7 mouse cellular contexts compared by ENCODE assay signal in the genomic region with DNA sequence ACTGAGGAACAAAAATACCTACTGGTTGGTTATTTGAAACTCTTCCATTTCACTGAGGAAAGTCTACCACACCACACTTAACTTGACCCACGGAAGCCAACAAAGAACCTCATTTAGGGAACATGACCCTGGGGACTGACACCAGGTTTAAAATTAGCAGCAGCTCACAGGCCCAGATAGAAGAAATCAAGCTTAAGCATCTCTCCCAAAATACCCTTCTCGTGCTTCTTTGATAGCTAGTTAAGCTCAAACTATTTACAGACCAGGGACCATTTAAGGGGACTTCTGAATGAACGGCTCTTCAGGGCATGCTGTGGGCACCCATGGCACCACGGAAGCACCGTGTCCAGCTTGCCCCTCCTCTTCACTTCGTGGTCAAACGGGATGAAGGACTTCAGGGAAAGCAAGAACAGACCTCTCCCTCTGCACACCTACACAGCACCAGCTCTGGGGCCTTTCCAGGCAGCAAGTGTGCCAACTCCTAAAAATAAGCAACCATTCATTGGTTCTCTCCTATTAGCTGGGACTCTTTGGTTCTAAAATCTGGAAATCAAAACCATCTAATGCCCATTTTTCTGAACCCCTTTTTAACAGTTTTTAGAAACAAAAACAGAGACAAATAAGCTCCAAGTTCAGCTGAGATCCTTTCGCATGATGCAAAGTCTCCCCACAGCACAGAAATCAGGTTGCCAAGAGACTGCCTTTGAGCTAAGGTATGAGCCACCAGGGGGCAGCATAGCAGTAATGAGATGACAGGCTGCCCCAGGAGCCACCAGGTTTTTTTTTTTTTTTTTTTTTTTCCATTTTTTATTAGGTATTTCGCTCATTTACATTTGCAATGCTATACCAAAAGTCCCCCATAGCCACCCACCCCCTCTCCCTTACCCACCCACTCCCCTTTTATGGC.
DNase-seq lines count a peak whose midpoint lies in the region; ATAC-seq and TF ChIP-seq lines count a peak whose summit lies in the region.

No protein-coding gene starts in this region.

- no peaks in the 10 kb centered on the region for H3K27me3 ChIP-seq in heart, embryonic 14.5 days (ENCODE audit: control insufficient read depth, insufficient read depth, low read length)

- peak overlapping the region; percentile 74 to 82 for H3K27ac ChIP-seq in heart, embryonic 14.5 days (replicated peaks in 1 of 2; ENCODE audit: control insufficient read depth in 1 of 2, insufficient read depth in 1 of 2, low read depth in 2 of 2, low read length in 2 of 2)

- no peak for ATAC-seq in heart, embryonic 14.5 days (ENCODE audit: insufficient number of reproducible peaks, insufficient read depth, low FRiP score, low read depth)
- ATAC-seq in megakaryocyte progenitor cell, adult 5-6 weeks (replicated peaks; ENCODE audit: poor library complexity) = peak; percentile 43

- 0 out of 2 replicates have a peak overlapping the region, but pooled peaks have one; percentile 28 for H3K9ac ChIP-seq in heart, embryonic 14.5 days (ENCODE audit: low read length)

- no peak for TF ChIP-seq POLR2A in brain, embryonic 14.5 days (IDR thresholded peaks at IDR 0.05; ENCODE audit: borderline replicate concordance, extremely low read depth, insufficient read depth, insufficient read length, poor library complexity, severe bottlenecking)

- WGBS in heart, embryonic 14.5 days = 35% methylated on average over 8 of the region's 9 CpGs

- no peaks in the 10 kb centered on the region for H3K9me3 ChIP-seq in heart, embryonic 14.5 days (ENCODE audit: control insufficient read depth, low read length)

- no peak overlapping the region for H3K4me3 ChIP-seq in heart, embryonic 14.5 days (ENCODE audit: control insufficient read depth in 1 of 2, insufficient read depth in 1 of 2, low read depth in 1 of 2, low read length in 2 of 2)

- no peaks in the 10 kb centered on the region for H3K36me3 ChIP-seq in heart, embryonic 14.5 days (ENCODE audit: control insufficient read depth, insufficient read depth, low read length)

- peak; percentile 71; the same call in 1 of the 2 replicates for TF ChIP-seq CTCF in brain, embryonic 14.5 days (IDR thresholded peaks at IDR 0.05; ENCODE audit: borderline replicate concordance, extremely low read depth, insufficient read depth, insufficient read length)

- peaks cover 4 to 15% of the 10 kb centered on the region in 2 experiments; a peak in 2 of 4 replicates for H3K4me1 ChIP-seq in heart, embryonic 14.5 days (ENCODE audit: control insufficient read depth in 2 of 2, insufficient read depth in 2 of 2, low read length in 2 of 2)

- H3K4me2 ChIP-seq in heart, embryonic 14.5 days (ENCODE audit: low read length) = peak overlapping the region; percentile 49

- DNase-seq in Muller cell, postnatal 12 days (ENCODE audit: inconsistent ontology term) = peak; percentile 47
- peak; percentile 85 for DNase-seq in brain, embryonic 14.5 days (ENCODE audit: low read depth)
- DNase-seq in fibroblast of lung, adult 2 months (ENCODE audit: low read depth) = peak; percentile 46
- DNase-seq in layer of hippocampus, postnatal 25 days (ENCODE audit: extremely low spot score in 1 of 2, low spot score in 1 of 2) = peak; percentile 62 to 92
- DNase-seq in spleen, postnatal 36 days (ENCODE audit: low spot score in 2 of 2) = peak; percentile 73 to 79
